Mouse (Mus musculus) pancreas, adult 10 weeks (tissue): ENCODE measurements around the gene Zscan4e. TPM values are rescaled to one million over a fixed set of nuclear protein-coding genes. Genes with fewer than 3 reads are reported as not detected.

Experiments
- polyA plus RNA-seq: library from polyadenylated mRNA; stranded (reverse); fragments of 350-450 nt; fragmentation: Illumina TruSeq; extraction: RNeasy Lipid Tissue Mini Kit (QIAGEN cat#74804); gene quantifications from one replicate; pipeline ENCODE4 v1.2.3, GENCODE M21; 2015; ENCODE audit warnings: low read depth, low replicate concordance; ENCODE audit not compliant: insufficient read depth

Gene Zscan4e
- polyA plus RNA-seq, result not detected

GRCm38 (mm10) chr7:11310582-11310981, at the start of gene Zscan4e:
TSS of gene Zscan4e (minus strand) at chr7:11310682.

Other genes with a start within 250 kb of the Zscan4e start
- gene Zscan4-ps1, start 241.0 kb downstream of the Zscan4e start, polyA plus RNA-seq, result not detected
- not detected for gene Zscan4d, start 144.5 kb downstream of the Zscan4e start, polyA plus RNA-seq
- not detected for gene Zscan4f, start 87.2 kb upstream of the Zscan4e start, polyA plus RNA-seq
- not detected for gene Zscan4-ps2, start 203.6 kb upstream of the Zscan4e start, polyA plus RNA-seq